Mouse (Mus musculus) inflammation-experienced regulatory T-cells, adult 6 months (primary cell): Measurements from ENCODE around the gene Clhc1. TPM values are rescaled to one million over a fixed set of nuclear protein-coding genes. Genes with fewer than 3 reads are reported as not detected.
A peak's percentile ranks its signal among the peaks of the same experiment; 100 is the strongest.
"Not testable (repeated sequence)": the region's sequence is repeated elsewhere in the genome, so short reads cannot be mapped to it uniquely, and the experiment has no call there.

ENCODE experiments used
- ATAC-seq: one replicate; pipeline ENCODE4 v1.8.0; 2017
- polyA plus RNA-seq, 3 experiments: library from polyadenylated mRNA; unstranded; fragments of 100-300 nt; shearing (Covaris generic); gene quantifications; one replicate each; pipeline ENCODE4 v1.2.1; 2017

The Clhc1 gene
- 1 to 10 TPM in 2 of 3 experiments, under 1 TPM in 1; 0.69 to 1.8 (median 1.4) TPM for polyA plus RNA-seq

DNA sequence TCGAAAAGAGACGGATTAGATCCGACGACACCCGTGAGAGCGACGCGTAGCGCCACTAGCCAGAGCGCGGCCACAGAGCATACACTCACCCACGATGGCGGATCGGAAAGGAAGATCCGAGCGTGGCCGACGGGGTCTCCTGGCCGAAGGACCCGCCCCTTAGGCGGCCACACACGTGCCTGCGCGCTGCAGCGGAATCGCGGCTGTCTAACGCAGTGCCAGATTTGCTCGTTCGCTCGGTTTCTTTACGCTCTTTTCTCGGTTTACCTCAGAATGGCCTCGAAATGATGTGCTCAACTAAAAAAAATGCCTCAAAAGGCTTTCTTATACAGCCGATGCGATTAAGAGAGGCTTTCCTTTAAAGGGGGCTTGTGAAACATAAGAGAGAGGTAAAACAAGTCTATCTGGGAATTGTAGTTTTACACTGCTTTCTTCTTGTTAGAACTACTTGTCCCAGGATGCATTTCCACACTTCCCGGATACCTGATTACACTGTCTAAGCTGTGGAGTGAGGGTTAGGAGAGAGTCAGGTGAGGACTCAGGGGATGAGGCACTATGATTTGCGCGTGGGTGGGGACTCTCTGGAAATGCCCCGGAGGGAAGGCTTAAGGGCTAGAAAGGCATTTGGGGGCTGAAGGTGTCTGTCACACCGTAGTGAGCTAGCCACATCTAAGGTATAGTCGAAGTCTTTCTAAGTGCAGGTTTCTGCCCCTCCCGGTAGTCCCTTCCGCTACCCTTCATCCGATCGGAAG is at the start of gene Clhc1, which contains the start of gene Rps27a:
Gene Clhc1, plus strand, starts transcription at position 199 of the 752 bp plus-strand sequence.
Gene Rps27a, minus strand, starts transcription at position 358 of the 752 bp plus-strand sequence.
- peak; percentile 93 for ATAC-seq

DNA sequence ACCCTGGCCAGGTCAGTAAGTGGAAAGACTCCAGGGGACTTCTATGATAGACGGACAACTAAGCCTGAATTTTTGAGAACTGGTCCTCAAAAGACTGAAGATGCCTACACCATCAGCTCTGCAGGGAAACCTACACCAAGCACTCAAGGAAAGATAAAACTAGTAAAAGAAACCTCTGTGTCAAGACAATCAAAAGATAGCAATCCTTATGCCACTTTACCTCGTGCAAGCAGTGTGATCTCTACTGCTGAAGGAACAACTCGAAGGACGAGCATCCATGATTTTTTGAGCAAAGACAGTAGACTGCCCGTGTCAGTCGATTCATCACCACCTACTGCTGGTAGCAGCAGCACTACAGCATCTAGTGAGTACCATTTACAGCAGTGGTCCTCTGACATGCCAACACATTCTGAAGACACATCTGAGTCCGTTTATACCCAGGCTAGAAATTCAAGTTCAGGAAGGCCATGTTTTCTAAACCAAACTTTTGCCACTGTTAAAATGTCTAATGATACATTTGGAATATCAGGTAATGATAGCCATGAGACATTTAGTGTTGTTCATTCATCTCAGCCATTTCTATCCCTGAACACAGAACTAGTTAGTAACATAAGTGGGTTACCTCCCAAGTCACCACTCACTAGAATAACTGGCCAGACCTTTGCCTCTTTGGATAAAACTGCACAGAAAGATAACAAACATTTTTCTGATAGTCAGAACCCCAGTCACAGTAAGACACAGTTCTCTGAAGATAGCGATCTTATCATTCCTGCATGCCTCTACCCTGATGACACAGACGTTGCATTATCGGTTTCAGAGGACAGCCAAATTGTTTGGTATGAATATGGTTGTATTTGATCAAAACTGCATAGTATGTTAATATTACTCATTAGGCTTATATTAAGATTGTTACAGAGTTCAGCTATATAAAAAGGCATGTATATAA is 43.5 kb upstream of the Clhc1 start:
- no peak for ATAC-seq

DNA sequence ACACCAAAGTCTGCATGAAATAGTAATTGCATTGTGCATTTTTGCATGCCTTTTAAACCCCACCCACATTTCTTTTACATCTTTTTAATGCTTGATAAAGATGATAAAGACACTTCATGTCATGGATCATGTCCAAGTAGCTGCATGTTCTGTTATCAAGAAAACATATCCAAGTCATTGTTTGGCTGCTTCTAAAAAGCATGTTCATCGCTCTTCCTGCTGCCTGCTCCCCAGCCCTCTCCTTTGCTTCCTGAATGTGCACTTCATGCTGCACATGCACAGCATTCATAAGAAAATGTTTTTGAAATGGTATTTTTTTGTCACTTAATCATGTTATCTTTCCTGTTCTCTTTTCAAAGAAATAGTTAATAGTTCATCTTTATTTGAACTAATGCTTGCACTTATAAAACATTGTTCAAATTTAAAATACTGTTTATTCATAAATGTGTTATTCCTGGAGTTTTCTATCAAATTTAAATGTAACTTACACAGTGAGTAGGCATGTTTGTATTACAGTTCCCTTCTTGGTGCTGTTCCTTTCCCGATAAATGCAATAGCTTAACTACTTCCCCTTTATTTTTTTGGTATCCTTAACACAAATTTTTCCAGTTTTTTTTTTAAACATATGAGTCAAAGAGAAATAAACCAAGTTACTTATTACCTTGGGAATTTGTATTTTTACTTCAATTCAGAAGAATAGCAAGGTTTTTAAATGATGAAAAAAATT is 42.7 kb upstream of the Clhc1 start:
- ATAC-seq: no peak

DNA sequence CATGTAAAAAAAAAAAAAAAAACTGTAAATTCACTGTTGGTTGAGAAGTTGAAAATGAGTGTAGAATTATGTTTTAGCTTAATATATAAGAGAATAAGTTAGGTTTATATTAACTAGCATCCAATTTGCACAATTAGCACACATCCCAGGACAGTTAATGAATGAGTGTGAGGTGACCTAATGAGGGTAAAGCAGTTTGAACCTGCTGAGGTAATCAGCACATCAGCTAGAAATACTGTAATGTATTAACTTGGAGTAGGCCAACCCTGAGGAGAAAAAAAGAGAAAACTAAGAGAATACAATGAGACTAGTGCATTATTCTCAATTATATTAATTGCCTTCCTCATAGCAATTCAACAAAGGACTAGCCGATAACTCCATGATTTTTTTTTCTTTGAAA is 38.3 kb upstream of the Clhc1 start:
- ATAC-seq: no peak

DNA sequence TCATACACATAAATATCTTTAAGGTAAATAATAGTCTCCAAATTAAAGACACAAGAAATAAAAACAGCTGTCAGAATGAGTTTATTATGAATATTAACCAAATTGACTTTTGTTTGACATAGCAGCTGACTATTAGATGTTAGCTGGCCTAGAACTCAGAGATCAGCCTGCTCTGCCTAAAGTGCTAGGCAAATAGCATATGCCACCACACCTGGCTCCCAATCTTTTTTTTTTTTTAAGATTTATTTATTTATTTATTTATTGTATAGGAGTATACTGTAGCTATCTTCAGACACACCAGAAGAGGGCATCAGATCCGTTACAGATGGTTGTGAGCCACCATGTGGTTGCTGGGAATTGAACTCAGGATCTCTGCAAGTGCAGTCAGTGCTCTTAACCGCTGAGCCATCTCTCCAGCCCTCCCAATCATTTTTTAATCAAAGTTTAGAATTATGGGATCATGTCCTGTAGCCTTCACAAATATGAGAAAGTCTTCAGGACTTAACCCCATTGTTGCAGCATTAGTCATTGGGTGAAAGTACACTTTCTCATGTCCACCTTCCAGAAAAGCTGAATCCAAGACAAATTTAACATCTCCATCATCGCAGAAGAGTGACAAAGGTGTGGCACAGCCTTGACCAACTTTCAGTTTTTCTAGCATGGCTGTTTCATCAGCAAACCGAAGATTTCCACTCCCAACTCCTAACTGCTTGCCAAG is 34.8 kb upstream of the Clhc1 start:
- ATAC-seq: no peak

DNA sequence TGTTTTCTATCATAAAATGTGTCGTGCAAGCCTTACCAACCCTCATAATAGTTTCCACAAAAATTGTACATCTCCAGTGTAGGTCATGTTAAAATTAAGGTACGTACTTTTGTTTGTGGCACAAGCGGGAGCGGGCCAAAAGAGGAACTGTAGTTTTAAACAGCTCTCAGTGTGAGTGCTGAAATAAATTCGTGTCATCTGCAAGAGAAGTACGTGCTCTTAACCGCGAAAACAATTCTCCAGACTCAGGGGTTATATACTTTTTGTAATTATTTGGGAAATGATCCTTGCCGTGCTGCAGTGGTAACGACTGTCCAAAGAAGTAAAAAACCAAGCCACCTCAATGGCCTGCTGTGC is 33.4 kb upstream of the Clhc1 start:
- ATAC-seq: no peak

DNA sequence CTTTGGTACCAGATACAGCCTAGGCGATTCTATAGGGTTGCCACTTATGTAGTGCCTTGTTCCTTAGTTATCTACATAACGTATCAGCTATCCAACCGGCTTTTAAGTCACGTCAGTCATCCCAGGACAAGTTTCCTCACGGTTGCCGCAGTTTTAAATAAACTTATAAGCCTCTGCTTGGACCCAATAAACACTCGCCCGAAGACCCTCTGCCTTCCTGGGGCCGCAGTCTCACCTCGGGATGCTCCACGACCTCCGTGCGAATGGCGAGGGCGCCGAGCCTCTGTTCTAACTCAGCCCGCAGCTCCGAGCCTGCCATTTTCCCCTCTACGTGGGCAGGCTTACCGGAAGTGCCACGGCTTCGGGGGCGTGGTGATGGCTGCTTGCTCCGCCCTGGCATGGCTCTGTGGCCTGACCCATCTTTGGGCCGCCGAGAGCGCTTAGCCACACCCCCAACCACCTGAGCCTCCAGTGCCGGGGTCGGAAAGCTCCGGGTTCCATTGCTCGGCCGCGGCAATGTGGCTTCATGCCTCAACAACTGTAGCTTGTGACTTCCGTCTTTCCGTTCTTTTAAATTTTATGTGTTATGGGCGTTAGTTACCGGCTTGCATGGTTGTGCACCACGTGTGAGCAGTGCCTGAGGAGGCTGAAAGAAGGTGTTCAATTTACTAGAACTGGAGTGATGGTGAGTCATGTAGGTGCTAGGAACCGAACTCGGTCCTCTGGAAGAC is 32.9 kb upstream of the Clhc1 start, which contains the start of gene Prorsd1:
Gene Prorsd1, minus strand, starts transcription at position 352 of the 731 bp plus-strand sequence.
- peak; percentile 98 for ATAC-seq

DNA sequence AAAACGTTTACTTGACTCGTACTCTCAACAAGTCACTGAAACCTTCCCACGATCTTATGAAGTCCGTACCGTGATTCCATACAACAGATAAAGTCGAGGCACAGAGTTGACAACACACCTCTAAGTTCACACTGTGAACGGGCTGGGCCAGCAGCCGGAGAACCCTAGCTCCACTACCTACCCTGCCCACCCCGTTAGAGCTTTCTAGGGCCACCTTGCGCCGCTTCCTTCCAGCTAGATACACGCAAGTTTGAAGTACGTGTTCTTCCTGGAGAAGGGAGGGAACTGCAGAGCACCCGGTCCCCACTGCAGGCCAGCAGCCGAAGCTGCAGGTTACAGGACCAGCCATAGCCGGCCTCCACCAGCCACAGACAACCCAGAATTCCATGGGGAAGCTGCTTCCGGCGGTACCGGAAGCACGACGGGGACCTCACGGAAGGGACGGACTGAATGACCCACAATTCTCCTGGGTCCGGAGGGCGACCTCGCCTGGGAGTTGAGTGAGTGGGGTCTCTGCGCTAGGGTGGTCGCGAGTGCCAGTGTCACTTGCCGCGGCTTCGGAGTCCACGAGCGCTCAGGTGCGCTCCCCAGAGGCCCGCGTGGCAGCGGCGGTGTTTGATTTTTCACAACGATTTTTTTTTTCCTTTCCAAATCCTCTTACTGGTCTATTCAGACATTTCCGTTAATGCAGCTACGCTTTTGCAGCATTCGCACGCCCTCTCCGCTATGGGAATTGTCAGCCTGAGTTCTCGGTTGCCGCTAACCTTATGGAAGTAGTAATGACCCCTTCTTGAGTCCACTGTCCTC is 21.6 kb upstream of the Clhc1 start, which contains the start of gene Mtif2:
Gene Mtif2, plus strand, starts transcription at position 421 of the 807 bp plus-strand sequence.
- ATAC-seq: peak; percentile 75

DNA sequence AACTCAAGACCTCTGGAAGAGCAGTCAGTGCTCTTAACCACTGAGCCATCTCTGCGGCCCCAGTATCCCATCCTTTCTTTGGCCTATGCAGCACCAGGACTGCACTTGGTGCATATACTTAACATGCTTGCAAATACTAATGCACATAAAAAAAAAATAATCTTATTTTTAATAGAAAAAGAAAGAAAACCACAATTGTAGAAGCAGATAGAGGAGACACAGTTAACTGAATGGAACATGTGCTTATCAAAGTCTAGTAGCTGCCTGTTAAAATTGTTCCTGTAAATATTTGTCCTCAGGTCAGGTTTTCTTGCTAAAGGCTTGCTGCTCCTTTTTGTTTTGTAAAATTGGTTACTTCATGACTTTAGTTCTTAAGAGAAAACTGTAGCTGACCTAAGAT is 9.5 kb upstream of the Clhc1 start:
- no peak for ATAC-seq

DNA sequence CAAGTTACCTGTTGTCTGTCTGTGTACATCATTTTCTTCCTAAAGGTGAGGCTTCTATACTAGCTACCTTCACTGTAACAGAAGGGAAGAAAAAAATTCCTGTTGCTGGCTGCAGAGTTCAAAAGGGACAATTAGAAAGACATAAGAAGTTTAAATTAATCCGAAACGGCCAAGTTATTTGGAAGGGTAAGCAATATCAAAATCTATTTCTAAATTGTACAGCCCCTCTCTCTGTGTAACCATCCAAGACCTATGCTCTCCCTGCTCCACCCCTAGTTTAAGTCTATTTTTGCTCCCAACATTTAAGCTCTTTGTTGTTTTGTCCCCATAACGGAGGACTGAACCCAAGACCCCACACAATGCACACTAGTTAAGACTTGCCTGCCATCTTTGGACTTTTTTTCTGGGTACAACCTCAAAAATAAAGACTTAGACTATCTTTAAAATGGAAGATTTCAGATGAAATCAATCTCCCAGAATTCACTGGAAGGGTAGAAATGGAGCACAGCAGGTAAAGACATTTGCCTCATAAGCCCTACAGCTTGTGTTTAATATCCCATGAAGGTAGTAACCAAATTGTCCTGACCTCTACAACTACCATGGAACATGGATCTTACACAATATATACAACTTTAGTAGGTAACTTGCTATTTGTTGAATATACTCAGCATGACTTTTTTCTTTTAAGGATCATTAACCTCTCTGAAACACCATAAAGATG is 3.4 kb upstream of the Clhc1 start:
- no peak for ATAC-seq

DNA sequence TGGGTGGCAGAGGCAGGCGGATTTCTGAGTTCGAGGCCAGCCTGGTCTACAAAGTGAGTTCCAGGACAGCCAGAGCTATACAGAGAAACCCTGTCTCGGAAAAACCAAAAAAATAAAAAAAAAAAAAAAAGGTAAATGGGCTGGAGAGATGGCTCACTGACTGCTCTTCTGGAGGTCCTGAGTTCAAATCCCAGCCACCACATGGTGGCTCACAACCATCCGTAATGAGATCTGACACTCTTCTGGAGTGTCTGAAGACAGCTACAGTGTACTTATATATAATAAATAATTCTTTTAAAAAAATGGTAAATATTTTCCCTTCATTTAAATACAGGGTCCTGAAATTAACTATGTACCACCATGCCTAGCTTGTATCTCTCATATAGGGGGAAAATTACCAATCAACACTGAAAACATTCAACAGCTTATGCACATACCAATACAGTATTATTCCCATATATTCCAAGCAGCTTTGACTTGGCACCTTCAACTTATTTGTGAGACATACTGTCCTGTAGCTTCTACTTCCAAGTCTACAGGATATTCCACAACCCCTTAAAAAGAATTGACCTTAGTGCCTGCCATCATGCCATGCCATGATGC is 2.5 kb upstream of the Clhc1 start:
- not testable (repeated sequence) for ATAC-seq

DNA sequence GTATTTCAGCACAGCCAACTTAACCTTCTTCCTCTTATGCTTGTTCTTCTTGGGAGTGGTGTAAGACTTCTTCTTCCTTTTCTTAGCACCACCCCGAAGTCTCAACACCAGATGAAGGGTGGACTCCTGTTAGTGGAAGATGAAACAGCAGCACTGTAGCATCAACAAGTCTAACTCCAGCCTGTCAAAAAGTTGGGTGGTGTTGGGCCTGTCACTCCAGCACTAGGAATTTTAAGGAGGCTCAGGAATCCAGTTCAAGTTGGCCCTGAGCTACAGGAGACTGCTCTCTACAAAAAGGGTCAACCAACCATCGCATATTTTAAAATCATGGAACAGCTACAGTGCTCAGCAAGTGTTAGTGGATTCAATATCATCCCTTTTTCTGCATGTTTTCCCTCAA is 1.5 kb upstream of the Clhc1 start:
- not testable (repeated sequence) for ATAC-seq

DNA sequence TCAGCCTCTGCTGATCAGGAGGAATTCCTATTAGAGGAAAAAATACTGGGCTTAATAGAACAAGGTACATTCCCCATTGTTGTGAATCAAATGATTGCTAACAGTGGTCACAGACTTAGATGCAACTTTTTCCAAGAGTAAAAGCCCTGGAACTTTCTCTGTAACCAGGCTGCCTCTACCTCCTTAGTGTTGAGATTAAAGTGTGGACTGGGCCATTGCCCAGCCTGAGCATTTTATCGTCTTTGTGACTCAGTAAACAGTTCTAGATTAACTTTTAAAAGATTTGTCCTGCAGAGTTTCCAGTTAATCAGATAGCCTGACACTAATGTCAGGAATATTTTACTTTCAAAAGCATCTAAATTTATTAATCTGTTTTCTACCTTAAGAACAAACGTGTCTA is 988 bp upstream of the Clhc1 start:
- no peak for ATAC-seq

DNA sequence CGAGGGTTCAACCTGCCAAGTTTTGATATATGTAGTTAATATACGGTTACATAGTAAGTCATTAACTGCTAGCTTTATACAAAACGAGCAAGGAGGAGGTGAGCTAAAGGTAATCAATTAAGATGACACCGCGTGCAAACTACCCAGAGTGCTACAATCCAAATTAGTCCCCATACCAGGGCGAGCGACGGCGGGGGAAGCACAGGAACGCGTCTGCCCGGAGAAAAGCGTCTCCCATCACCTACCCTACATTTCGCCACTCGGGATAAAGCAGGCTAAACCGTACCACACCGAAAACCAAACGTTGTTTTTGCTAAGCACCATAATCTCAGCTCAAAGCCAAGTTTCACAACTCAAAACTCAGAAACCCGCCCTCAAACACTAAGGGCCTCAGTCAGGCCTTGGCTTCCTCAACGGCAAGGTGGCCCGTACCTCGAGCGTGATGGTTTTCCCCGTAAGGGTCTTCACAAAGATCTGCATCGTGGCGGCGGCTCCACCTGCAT is 450 bp upstream of the Clhc1 start:
- ATAC-seq: no peak

DNA sequence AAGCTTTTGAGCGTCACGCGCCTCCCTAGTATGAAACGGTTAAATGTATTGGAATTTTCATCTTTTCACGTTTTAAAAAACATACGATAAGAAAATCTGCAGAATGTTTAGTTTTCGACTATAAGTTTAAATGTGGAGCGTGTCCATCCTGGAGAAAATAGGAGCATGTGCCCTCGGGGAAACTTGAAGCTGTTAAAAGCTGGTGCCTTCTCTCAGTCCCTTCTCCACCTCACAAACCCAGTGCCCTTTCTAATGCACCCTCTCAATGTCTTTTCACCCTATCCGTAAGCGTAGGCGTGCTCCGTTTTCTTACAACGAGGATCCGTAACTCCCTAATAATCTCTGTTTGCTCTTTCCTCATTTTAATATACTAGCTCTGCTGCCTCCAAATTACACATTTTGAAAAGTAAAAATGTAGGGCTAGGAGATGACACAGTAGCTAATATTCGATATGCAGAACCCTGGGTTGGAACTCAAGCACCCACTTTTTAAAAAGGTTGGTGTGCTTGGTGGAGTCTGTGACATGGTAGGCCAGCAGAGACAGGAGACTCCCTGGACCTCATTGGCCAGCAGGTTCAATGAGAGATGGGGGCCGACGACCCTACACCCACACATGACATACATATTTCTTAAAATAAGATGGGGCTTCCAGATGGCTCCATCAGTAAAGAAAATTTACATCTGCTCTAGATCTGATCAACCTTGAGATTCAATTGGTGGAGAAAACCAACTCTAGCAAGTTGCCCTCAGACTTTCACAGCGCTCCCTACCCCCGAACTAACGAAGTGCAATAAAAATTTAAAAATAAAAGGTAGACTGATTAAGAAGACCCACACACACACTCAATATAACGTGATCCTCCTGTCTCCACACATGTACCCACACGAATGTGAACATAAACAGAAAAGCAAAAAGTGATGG is 1.0 kb downstream of the Clhc1 start:
- no peak for ATAC-seq

DNA sequence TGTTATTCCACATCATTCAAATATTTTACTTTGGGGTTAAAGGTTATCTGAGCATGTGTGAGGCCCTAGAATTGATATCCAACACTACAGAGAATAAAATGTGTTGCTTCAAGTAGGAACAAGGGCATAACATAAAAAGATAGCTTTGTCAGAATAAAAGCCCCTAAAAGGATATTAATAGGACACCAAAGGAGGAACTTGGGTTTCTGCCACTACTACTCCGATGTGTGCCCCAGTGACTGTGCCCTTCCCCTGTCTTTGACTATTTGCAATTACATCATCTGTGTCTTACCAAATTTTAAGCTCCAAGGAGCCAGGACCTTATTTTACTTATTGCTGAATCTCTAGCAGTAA is 1.7 kb downstream of the Clhc1 start:
- no peak for ATAC-seq

DNA sequence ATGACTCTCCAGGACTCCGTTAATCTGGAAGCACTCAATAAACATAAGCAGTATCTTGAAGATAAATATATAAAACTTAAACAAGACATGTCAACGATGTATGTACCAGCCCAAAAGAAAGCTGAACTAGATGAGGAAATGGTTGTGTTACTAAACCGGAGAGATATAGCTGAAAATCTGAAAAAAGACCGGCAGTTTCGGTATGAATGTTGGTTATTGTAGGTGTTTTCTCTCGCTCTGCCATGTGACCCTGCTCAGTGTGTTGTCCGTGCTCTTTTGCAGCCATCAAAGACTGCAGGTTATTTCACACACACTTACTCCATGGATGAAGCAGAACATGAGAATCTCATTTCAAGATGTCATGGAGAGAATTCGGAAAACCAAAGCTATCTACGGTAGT is 12.7 kb downstream of the Clhc1 start:
- peak; percentile 70 for ATAC-seq

DNA sequence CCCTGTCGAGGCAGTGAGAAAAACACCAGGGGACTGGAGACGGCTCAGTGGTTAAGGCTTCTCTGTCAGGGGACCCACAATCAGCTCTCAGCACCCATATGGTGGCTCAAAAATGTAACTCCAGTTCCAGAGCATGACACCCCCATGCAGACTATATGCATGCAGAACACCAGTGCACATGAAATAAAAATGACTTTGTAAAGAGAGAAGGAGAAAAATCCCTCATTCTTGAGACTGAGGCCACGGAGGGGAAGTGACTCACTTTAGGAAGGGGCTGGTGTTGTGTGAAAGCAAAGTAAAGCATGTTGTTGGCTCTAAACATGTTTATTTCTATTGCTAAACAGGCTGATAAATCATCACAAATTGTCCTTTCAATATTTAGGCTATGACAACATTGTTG is 13.2 kb downstream of the Clhc1 start:
- ATAC-seq: no peak
